Mouse (Mus musculus) heart, postnatal 0 days (tissue): ENCODE measurements around the gene Cnot1. TPM values are rescaled to one million over a fixed set of nuclear protein-coding genes. Genes with fewer than 3 reads are reported as not detected.

Source experiments
- ATAC-seq: fragments of 200-750 bp; cut with Nextera tagmentation; 2 replicates; pipeline ENCODE4 v1.8.0; 2017; ENCODE audit warnings: low read depth, moderate number of reproducible peaks, moderate library complexity; ENCODE audit not compliant: insufficient read depth
- DNase-seq: peaks from one replicate; pipeline ENCODE4 v3.0.0-alpha.2; 2016; ENCODE audit warnings: low spot score
- H3K27ac ChIP-seq: fragments of 300-500 bp; sonication (generic); 2 replicates; pipeline ENCODE4 v1.5.1; 2014; ENCODE audit warnings: low read depth, mild to moderate bottlenecking
- H3K27me3 ChIP-seq: fragments of 300-500 bp; sonication (generic); 2 replicates; pipeline ENCODE4 v1.6.1; 2014; ENCODE audit warnings: low read length, mixed read lengths; ENCODE audit not compliant: control insufficient read depth, insufficient read depth
- H3K36me3 ChIP-seq: fragments of 300-500 bp; sonication (generic); replicated peaks from 2 replicates; pipeline ENCODE4 v1.6.1; 2014; ENCODE audit warnings: low read length, mixed read lengths; ENCODE audit not compliant: control insufficient read depth, insufficient read depth
- H3K4me1 ChIP-seq: fragments of 300-500 bp; sonication (generic); 2 replicates; pipeline ENCODE4 v1.6.1; 2014; ENCODE audit warnings: antibody characterized with exemption; ENCODE audit not compliant: control insufficient read depth, insufficient read depth
- H3K4me2 ChIP-seq: fragments of 300-500 bp; sonication (generic); 2 replicates; pipeline ENCODE4 v1.6.1; 2014; ENCODE audit warnings: low read depth, mild to moderate bottlenecking, low read length, moderate library complexity
- H3K4me3 ChIP-seq: fragments of 300-500 bp; sonication (generic); 2 replicates; pipeline ENCODE4 v1.5.1; 2014; ENCODE audit warnings: low read depth, low read length
- H3K9ac ChIP-seq: fragments of 300-500 bp; sonication (generic); replicated peaks from 2 replicates; pipeline ENCODE4 v1.6.1; 2014; ENCODE audit warnings: low read depth, low read length, mixed read lengths
- H3K9me3 ChIP-seq: fragments of 300-500 bp; sonication (generic); replicated peaks from 2 replicates; pipeline ENCODE4 v1.6.1; 2016; ENCODE audit warnings: low read length; ENCODE audit not compliant: control insufficient read depth
- CTCF ChIP-seq: IDR thresholded peaks from 2 replicates; pipeline ENCODE4 v1.5.1; 2016; ENCODE audit warnings: antibody characterized with exemption, control low read depth, low read depth
- EP300 ChIP-seq: IDR thresholded peaks from 2 replicates; pipeline ENCODE4 v1.6.1; 2016; ENCODE audit warnings: antibody characterized with exemption, low read depth
- WGBS: fragments of 180-500 bp; shearing (Covaris S2); extraction: QIAGEN DNeasy Blood & Tissue Kit; methylation state at CpG from one replicate; pipeline ENCODE4 v1.1.7; 2014; 5-methylcytosine and 5-hydroxymethylcytosine counted together
- polyA plus RNA-seq: library from polyadenylated mRNA; unstranded; fragments of >200 nt; fragmentation: Nextera tagmentation; extraction: Ambion mirVana; gene quantifications from 2 replicates; pipeline ENCODE4 v1.2.1, GENCODE M21; 2015
- total RNA-seq: library from RNA; depleted of rRNA; stranded (reverse); fragments of >200 nt; gene quantifications from 2 replicates; pipeline ENCODE4 v1.2.3, GENCODE M21; 2014; ENCODE audit warnings: low replicate concordance

Gene Cnot1
- total and polyA plus RNA-seq, 2 experiments from 2014 or later: 22.7 to 290 TPM

DNA sequence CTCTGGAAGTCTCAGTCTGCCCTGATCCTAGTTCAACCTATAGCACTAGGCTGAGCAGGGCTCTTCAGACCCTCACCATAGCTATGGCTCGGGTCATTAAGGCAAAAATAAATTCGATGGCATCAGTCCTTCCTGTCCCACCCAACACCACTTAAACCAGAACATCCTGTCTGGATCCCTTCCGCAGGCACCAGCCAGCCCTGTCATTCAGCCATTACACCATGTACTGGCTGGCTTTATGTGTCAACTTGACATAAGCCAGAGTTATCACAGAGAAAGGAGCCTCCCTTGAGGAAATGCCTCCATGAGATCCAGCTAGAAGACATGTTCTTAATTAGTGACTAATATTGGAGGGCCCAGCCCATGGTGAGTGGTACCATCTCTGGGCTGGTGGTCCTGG, 15.4 kb upstream of the Cnot1 start:
- no peaks in the 10 kb centered on the region for H3K27me3 ChIP-seq
- TF ChIP-seq CTCF (no peak), EP300 (no peak)
- no peak overlapping the region for H3K9ac ChIP-seq
- H3K27ac ChIP-seq: peak overlapping the region; percentile 38
- WGBS: 14% methylated on average over 3 of the region's 3 CpGs
- no peaks in the 10 kb centered on the region for H3K9me3 ChIP-seq
- DNase-seq (peak; percentile 43), ATAC-seq (peak; percentile 82)
- no peaks in the 10 kb centered on the region for H3K36me3 ChIP-seq
- H3K4me3 ChIP-seq: no peak overlapping the region
- H3K4me2 ChIP-seq: no peak overlapping the region
- peaks cover 12% of the 10 kb centered on the region for H3K4me1 ChIP-seq

DNA sequence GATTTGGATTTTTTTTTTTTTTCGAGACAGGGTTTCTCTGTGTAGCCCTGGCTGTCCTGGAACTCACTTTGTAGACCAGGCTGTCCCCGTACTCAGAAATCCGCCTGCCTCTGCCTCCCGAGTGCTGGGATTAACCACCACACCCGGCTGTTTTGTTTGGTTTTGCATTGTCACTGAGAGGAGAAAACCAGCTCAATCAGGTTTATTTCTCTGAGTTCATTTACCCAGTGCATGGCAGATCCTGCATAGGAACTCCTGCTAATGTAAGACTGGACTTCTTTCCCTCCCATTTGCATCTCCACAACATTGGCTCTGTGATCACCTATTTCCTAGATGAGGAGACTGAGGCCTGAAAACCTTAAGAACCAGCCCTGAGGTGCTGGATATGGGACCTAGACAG, 14.8 kb upstream of the Cnot1 start:
- TF ChIP-seq EP300 (no peak), CTCF (no peak)
- 78% methylated on average over 5 of the region's 5 CpGs for WGBS
- Histone ChIP-seq H3K4me2 (no peak overlapping the region), H3K9ac (no peak overlapping the region), H3K36me3 (no peaks in the 10 kb centered on the region), H3K27me3 (no peaks in the 10 kb centered on the region), H3K27ac (peak overlapping the region; percentile 38; the same call in 1 of the 2 replicates), H3K9me3 (no peaks in the 10 kb centered on the region), H3K4me3 (no peak overlapping the region), H3K4me1 (peaks cover 18% of the 10 kb centered on the region)
- no peak for DNase-seq
- ATAC-seq: no peak

DNA sequence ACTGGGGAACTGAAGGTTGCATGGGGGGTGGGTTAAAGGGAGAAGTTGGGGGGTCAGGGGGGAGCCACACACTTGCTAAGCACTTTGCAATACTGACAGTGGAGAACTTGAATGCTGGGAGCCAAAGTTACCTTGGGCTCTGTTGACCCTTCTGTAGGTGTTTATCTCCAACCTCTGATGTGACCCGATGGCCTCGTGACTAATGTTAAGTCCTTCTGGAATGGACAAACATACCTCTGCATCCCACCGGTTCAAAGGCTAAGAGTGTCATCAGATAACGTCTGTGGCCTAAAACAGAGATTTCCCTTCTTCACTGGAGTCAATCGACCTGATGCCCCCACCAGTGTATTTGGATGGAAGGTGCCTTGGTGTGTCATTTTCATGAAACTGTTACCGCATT, 14.0 kb upstream of the Cnot1 start:
- H3K9ac ChIP-seq: no peak overlapping the region
- no peaks in the 10 kb centered on the region for H3K36me3 ChIP-seq
- H3K4me3 ChIP-seq: no peak overlapping the region
- H3K4me2 ChIP-seq: no peak overlapping the region
- no peak overlapping the region for H3K27ac ChIP-seq
- WGBS: 81% methylated on average over 6 of the region's 6 CpGs
- H3K27me3 ChIP-seq: no peaks in the 10 kb centered on the region
- H3K9me3 ChIP-seq: no peaks in the 10 kb centered on the region
- H3K4me1 ChIP-seq: peaks cover 26% of the 10 kb centered on the region
- DNase-seq (no peak), ATAC-seq (no peak)
- no peak for TF ChIP-seq EP300
- no peak for TF ChIP-seq CTCF

DNA sequence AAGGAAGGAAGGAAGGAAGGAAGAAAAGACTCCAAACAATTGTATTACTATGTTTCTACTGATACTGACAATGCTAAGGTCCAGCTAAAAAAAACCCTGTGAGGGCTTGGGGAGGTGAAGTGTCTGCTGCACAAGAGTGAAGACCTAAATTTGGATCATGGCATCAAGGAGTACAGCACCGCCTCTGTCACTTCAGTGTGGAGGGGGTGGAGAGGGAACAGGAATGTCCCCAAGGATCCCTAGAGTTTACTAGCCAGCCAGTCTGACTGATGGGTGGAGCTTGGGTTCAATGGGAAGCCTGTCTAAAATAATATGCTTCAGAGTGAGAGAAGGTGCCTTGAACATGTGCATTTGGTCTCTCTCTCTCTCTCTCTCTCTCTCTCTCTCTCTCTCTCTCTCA, 10.9 kb upstream of the Cnot1 start:
- 13% methylated on average over 1 of the region's 1 CpGs for WGBS
- Histone ChIP-seq H3K4me1 (peaks cover 29% of the 10 kb centered on the region), H3K9me3 (no peaks in the 10 kb centered on the region), H3K4me2 (peak overlapping the region; percentile 41), H3K4me3 (no peak overlapping the region), H3K36me3 (no peaks in the 10 kb centered on the region), H3K9ac (no peak overlapping the region), H3K27ac (peak overlapping the region; percentile 89), H3K27me3 (no peaks in the 10 kb centered on the region)
- peak; percentile 81 for DNase-seq
- peak; percentile 85 for ATAC-seq
- TF ChIP-seq EP300: no peak
- no peak for TF ChIP-seq CTCF

GRCm38 (mm10) chr8:95817597-95817996, 10.3 kb upstream of the Cnot1 start:
- Histone ChIP-seq H3K9me3 (no peaks in the 10 kb centered on the region), H3K9ac (0 out of 2 replicates have a peak overlapping the region, but pooled peaks have one; percentile 4), H3K27ac (peak overlapping the region; percentile 89), H3K27me3 (no peaks in the 10 kb centered on the region), H3K36me3 (no peaks in the 10 kb centered on the region), H3K4me3 (no peak overlapping the region), H3K4me2 (peak overlapping the region; percentile 41), H3K4me1 (peaks cover 29% of the 10 kb centered on the region)
- ATAC-seq: no peak
- TF ChIP-seq EP300 (no peak), CTCF (no peak)
- WGBS: 59% methylated on average over 3 of the region's 3 CpGs
- DNase-seq: no peak

GRCm38 (mm10) chr8:95816044-95816708, 8.9 kb upstream of the Cnot1 start:
- no peak overlapping the region for H3K4me2 ChIP-seq
- peaks cover 35% of the 10 kb centered on the region for H3K4me1 ChIP-seq
- TF ChIP-seq CTCF (no peak), EP300 (no peak)
- H3K36me3 ChIP-seq: no peaks in the 10 kb centered on the region
- H3K27me3 ChIP-seq: no peaks in the 10 kb centered on the region
- no peak overlapping the region for H3K9ac ChIP-seq
- DNase-seq: no peak
- no peak for ATAC-seq
- H3K27ac ChIP-seq: no peak overlapping the region
- WGBS: 47% methylated on average over 6 of the region's 6 CpGs
- no peak overlapping the region for H3K4me3 ChIP-seq
- no peaks in the 10 kb centered on the region for H3K9me3 ChIP-seq
